Mouse (Mus musculus): ENCODE measurements around the gene Tpk1.

Tpk1 gene

DNA sequence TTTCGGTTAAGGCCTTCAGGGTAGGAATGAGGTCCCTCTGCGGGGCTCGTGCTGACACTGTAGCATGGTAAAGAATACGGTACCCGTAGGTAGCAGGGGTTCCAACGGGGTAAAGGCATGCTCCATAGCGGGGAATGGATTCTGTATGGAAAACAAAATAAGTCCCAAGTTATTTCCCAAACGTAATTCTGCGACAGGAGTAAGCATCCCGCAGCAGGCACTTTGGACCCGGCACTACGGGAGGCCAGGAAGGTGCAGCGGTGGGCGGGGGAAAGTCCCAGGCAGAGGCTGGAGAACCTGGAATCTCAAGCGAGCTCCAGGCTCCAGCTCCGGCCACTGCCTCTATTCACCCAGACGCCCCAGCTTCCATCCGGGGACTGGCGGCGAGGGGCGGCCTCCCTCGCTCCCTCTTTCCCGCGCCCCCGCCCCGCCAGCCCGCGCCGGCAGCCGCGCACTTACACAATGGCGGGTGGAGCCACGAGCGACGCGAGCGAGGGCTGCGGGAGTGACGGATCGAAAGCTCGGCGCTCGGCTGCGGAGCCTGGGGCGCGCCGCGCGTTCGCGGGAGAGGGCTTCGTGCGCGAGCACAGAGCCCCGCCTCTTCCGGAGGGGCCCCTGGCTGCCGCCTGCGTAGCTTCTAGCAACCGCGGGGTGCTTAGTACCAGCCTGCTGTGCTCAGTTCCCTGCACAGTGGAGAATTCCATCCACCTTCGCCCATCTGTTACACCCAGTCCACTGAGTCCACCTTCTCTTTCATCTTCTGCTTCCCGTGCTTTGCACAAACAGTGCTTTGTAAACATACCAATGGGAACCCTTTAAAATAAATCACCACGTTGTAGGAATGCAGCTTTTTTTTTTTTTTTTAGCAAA lies at the start of gene Tpk1:
Gene Tpk1, minus strand, starts transcription at position 602 of the 870 bp plus-strand sequence.
- peak; percentile 95 for DNase-seq (ENCODE audit: low read depth, low spot score)

DNA sequence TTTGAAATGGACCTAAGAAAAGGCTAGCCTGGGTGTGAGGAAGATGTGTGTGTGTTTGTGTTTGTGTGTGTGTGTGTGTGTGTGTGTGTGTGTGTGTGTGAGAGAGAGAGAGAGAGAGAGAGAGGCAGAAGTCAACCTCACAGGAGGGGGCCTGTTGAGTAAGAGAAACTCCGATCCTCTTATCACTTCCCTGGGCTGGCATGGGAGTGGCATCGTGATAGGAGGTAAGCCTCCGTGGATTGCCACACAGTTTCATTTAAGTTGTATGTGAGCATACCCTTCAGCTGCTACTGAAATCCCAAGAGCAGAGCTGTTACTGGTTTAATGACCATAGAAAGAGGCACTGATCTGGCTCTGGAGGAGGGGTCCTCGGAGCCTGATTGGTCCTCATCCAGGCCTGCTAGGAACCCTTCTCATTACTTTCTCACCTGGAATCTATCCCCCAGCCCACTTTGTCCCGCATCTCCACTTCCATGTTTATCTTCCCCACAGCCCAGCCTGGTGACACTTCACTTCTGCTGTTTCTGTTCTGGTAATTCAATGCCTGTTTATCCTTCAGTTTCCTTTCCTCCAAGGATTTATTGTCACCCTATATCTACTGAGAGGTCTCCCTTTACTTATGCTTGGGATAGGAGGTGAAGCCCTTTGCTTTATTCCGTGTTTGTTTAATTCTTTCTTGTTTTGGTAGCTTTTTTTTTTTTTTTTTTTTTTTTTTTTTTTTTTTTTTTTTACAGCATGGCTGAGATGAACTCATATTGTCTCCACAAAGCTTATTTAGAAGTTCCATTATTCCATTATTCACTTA lies 36.9 kb upstream of the Tpk1 start:
- no peak for DNase-seq (ENCODE audit: low read depth, low spot score)

DNA sequence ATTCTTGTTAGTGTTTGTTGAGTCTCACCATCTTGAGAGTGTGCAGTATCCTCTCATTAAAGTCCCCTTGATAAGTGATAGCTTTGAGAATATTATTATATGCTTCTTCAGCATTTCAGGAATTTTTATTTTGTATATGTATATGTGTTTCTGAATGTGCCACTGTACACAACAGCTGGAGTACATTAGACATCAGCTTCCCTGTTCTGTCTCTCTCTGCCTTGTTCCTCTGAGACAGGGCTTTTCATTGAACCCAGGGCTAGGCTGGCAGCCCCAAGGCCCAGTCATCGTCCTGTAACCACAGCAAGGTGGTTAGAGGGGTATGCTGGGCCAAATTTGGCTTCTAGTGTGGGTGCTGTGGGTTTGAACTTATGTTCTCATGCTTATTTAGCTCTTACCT lies 25.8 kb upstream of the Tpk1 start:
- DNase-seq (ENCODE audit: low read depth, low spot score) = no peak

DNA sequence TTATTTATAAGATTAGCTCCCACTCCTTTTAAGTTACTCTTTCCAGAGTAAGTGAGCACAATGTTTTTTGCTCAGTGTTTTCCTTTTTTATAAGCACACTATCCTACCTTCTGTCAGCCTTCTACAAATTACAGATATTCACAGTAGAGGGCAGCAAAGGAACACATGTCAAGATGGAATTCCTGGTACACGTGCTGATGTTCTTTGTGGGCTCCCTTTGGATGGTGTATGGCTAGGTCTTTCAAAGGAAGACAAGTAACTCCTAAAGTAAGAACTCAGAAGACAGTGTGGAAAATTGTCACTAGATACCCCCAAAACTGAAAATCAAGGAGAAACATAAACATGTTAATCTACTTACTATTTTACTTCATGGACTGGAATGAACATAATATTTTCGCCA lies 19.9 kb upstream of the Tpk1 start:
- peak; percentile 38 for DNase-seq (ENCODE audit: low read depth, low spot score)

DNA sequence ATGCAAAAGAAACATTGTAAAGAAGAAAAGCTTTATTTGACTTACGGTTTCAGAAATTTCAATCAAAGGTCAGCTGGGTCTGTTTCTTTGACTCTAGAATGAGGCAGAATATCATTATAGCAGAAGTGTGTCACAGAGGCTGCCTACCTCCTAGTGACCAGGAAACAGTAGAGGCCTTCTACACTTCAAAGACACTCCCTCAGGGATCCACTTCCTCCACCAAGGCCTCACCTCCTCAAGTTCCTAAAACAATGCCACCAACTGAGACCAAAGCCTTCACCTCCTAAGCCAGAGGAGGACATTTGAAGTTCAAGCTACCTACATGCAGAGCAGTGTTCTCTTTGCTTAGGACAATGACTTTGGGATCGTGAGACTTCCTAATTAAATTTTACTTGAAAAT lies 16.5 kb upstream of the Tpk1 start:
- DNase-seq (ENCODE audit: low read depth, low spot score) = no peak

DNA sequence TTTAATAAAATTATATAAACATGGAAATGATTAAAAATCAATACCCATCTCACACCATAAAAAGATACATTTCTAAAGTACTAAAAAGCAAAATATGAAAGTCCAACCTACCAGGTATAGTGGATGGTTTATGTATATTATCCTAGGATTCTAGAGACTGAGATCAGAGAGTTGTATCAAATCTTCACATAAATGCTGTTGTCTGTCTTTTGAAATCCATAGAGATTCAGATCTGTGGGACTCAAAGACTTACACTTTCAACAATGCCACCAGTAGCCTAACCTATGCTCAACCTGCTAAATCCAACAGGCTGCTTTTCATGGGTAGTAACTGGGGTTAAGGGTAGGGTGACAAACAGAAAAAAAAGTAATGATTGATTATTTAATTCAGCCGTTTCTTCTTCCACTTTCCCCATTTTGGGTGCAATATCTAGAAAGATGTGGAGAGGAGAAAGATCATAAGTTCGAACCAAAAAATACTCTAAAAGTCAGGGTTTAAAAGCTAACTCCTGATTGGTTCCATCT lies 12.7 kb upstream of the Tpk1 start:
- DNase-seq (ENCODE audit: low read depth, low spot score) = no peak

DNA sequence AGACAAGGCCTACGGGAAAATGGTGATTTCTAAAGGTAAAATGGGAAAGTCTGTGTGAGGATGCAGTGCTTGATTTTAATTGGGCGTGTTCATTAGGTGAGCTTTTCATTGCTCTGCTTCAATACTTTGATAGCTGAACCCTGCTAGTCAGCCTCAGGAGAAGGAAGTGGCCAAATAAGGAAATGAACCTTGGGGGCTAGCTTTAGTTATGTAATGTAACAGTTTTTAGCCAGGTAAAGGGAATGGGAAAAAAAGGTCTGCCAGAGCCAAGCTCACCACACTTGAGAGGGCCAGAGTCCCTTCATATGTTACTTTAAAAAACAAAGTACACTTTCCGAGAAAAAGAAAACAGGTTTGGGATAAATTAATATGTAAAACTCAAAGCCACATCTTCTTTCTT lies 11.5 kb upstream of the Tpk1 start:
- no peak for DNase-seq (ENCODE audit: low read depth, low spot score)

DNA sequence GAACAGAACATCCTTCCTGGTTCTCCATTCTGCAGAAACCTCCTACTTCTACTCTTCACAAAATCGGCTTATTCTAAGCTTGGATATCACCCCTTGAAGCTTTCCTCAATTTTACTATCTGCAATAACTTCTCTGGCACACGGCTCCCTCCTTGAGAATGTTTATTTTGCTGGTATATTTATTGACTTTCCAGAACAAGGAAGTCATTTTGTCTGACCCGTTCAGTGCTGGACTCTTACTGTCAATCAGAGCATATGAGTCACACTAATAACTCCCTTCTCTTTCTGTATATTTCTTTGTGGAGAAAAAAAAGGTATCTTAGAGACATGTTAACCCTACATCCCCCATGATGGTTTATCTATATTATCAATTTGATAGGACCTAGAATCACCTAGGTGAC lies 10.1 kb upstream of the Tpk1 start:
- no peak for DNase-seq (ENCODE audit: low read depth, low spot score)

DNA sequence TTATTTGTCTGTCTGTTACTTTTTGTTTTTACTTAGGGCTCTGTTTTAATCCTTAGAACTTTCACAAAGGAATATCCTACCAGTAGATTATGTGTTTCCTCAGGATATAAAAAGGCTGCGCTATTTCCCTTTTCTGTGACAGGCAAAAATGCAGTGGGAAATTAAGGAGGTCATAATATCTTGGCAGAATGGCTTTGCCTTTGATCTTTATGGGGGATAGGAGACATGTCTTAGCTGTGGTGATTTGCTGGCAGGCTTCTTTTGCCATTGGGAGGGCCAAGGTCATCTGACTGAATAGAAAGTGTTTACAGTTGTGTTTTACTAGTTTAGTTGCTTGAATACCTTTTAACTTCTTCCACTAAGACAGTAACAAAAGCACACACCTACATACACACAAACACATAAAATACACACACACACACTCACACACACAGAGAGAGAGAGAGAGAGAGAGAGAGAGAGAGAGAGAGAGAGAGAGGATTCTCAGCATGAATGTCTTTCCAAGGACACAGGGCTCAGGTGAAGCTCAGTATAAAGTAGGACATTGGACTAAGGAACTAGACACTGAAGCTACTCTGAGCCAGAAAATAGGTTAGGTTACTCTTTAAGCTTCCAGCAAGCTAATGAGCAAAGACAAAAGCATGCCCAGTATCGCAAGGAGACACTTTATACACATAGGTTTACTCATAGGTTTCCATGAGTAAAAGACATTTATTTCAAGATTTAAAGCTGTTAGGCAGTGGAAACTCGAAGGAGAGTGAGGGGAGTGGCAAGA lies 9.1 kb upstream of the Tpk1 start:
- DNase-seq (ENCODE audit: low read depth, low spot score) = no peak

DNA sequence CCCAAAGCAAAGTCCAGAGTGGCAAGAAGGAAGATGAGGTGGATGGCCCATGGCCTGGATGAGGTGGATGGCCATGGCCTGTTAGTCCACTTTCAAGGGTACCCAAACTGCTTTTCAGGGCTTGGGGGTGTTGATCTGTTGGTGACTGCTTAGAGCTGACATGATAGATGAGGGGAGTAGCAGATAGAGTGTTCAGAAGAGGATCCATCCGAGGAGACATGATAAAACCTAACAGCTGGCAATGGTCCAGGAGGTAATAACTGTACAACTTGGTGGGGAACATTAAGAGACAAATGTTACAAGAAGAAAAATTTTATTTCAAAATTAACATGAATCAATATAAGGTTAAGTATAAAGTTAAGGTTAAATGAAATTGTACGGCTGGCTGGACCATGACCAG lies 4.9 kb upstream of the Tpk1 start:
- no peak for DNase-seq (ENCODE audit: low read depth, low spot score)

DNA sequence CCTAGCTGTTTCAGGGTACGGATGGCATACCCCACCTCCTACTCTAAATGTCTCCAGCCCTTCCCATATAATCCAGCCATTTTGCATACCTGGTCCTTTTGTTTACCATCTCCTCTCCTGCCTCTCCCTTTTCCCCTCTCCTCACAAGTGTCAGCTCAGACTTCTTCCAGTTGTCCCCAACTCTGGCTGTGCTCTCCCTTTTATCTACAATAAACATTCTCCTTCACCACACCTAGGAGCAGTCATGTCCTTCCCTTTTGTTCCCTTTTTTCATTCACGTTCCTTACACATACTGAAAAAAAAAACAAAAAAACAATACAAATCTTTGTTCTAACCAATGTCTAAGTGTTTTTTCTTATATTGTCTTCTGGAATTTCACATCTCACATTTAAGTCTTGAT lies 1.6 kb upstream of the Tpk1 start:
- no peak for DNase-seq (ENCODE audit: low read depth, low spot score)

DNA sequence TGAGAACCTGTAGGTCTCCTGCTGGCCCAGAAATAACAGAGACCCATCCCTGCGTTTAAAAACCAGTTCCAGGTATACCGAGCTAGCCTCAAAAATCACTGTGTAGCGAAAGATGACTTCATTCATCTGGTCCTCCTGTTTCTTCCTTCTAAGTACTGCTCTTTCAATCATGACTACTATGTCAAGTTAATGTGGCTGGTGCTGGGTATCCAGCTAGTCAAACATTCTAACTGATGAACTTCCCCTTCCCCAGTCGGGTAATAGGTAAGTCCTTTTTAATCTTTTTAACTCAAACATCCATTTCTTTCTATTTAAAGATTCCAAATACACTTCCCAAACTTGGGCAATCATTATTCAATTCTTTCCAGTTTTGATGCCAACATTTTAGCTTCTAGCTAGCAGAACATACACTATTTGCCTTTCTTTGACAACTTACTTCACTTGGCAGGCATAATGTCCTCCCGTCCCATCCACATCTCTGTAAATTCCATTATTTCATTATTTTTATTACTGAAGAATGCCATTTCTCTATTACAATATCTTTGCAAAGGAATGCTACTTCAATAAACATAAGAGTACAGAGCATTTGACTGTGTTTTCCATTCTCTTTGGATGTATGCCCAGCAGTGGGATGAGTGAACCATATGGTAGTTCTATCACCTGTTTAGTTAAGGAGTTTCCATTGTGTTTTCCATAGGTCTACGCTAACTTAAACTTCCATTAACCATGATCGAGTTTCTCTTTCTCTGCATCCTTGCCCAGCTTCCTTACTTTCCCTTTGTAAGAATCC lies 728 bp upstream of the Tpk1 start:
- DNase-seq (ENCODE audit: low read depth, low spot score) = no peak

DNA sequence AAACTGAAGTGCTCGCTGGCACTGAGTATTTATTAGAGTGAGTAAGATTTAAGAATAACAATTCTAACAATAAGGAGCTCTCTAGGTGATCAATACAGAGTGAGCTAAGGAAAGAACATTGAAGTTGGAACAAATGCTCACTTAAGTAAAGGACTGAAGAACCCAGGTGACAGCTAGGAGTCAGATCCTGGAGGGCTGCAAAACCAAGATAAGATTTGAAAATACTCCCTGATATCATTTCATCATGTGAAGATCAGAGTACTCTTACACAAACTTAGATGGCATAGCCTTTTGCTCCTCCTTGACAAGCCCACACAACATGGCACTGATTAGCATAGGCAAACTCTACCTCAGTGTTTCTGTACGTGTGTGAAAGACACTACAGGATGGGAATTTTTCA lies 4.3 kb downstream of the Tpk1 start:
- no peak for DNase-seq (ENCODE audit: low read depth, low spot score)

DNA sequence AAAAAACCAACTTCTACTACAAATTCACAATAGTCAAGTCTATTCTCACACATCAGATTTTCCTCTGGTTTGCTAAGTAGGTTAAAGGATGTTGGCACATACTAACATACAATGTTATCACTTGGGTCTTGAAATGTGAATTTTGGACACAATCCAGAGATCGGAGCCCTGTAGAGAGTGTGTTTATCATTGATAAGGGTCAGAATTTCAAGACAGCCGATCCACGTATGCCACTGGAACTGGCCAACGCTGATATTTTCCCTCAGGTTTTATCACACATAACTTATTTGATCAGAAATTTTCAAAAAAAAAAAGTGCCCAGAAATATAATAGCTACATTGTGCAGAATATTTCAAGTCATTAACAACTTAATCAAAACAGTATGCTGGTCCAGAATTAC lies 7.8 kb downstream of the Tpk1 start:
- no peak for DNase-seq (ENCODE audit: low read depth, low spot score)

DNA sequence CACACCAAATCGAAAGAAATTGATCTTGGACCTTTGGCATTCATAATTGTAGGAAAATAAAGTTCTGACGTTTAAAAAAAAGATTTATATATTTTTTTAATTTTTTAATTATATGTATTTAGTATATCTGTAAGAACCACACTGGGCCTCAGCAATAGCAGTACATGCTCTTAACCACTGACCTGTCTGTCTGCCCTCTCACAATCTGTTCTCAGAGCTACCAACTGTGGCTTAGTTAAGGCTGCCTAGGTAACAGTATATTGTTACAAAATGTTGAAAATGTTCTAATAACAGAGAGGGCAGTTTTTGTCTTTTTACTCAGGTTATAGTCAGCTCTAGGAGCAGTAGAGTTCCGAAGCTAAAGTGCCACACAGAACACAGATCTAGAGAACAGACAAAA lies 8.2 kb downstream of the Tpk1 start:
- DNase-seq (ENCODE audit: low read depth, low spot score) = no peak

DNA sequence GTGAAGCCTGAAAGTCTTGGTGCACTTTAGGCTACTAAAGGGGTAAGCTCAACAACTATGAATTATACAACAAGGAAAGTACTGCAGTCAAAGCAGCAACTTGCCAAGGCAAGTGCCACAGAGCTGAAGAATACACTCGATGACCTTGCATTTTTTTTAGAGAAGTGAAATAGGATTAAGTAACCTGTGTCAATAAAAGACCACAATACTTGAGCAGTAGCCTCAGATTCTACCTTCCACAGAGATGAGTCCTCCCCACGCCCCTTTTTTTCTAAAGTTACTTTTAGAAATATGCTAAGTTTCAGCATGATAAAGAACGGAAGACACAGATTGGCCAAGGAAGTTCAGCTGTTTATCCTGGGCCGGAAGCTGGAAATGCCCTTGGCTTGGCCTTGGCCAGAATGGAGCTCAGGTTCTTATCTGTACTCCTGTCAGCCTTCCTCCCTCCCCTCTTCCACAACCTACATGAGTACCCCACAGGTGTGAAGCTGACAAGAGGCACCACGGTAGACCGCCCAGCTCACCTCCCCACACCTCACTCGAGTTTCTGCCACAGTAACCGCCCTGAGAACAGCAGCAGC lies 11.1 kb downstream of the Tpk1 start:
- no peak for DNase-seq (ENCODE audit: low read depth, low spot score)

DNA sequence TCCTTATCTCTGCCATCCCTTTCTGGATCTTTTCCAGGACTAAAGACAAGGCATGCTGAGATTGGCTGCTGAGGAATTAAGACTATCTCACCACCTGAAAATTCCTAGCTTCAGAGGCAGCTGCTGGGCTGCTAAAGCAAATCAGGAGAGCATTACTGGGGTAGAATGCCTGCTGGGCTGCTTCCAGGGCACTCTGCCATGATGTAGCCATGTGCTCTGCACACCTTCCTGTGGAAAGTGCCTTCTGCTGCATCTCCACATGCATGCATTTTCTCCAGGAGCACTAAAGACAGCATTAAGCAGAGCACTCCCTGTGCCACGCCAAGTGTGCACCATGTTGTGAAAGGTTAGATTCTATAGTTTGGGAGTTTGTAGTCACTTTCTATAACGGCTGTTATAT lies 16.6 kb downstream of the Tpk1 start:
- no peak for DNase-seq (ENCODE audit: low read depth, low spot score)

DNA sequence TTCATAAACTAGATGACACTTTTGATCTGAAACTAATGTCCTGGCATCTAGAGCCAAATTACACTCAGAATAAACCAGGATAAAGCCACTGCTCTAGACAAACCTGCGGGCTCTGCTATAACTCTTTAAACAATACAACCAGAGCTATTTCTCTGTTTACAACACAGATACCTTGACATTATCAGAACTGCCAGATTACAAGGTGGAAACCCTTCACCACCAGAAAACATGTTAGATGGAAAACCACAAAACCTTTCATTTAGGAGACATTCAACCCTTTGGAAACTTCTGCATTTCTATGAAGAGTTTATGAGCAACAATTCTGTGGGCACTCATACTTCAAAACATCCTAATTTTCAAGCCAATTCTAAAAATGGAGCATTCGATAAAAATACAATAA lies 20.4 kb downstream of the Tpk1 start:
- no peak for DNase-seq (ENCODE audit: low read depth, low spot score)

DNA sequence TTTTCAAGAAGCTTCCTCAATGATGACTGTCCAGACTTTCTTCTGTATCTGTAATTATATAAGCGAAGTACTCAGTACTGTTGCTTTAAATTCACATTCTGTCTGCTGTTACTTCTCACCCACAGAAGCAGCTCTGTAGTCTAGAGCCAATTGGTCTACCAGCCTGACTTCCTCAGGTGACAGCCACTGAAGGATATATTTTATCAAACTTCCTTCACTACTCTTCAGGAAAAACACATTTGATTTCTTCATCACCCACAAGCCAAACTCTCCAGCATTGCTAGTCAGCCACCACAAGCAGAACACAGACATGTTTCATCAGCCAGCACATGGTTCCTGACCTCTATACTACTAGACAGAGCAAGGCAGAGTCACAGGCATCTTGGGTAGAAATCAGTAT lies 21.0 kb downstream of the Tpk1 start:
- no peak for DNase-seq (ENCODE audit: low read depth, low spot score)

DNA sequence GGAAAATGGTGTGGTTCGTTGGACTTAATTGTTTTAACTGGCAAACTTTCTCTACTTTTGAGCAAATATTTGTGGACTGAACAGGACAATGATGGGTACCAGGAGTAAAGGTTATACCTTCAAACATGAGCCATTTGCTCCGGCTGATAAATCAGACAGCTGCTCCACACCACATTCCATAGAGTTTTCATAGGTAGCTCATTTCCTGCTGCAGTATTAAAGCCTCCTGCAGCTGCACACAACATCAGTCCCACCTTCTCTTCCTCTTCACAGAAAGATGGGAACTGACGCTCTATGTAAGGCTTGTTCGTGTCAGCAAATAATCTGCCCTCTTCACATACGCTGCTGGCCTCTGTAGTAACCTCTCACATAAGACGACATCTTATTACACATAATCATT lies 22.4 kb downstream of the Tpk1 start:
- no peak for DNase-seq (ENCODE audit: low read depth, low spot score)

DNA sequence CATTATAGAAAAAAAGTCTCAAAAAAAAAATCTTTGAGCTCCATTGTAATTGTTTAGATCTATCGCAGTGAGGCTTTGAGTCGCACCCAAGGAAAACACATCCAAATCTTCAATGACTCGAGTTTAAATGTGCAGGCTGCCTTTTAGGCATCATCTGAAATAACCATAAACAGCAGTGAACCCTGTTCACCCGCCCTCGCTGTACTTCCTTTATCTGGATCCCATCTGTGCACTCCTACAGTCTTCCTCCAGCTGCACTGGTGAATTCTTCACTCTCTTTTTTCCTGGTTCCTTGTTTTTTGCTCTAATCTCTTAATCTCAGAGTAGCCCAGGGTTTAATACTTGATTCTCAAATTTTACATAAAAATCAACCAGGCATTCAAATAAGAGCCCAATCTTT lies 23.7 kb downstream of the Tpk1 start:
- no peak for DNase-seq (ENCODE audit: low read depth, low spot score)
